Mouse (Mus musculus): ENCODE results near the gene Srgap1. TPM values are rescaled to one million over a fixed set of nuclear protein-coding genes. Genes with fewer than 3 reads are reported as not detected.

Srgap1 gene
- total and polyA plus RNA-seq, 2 experiments from 2014 or later: 28.5 to 31.1 TPM

DNA sequence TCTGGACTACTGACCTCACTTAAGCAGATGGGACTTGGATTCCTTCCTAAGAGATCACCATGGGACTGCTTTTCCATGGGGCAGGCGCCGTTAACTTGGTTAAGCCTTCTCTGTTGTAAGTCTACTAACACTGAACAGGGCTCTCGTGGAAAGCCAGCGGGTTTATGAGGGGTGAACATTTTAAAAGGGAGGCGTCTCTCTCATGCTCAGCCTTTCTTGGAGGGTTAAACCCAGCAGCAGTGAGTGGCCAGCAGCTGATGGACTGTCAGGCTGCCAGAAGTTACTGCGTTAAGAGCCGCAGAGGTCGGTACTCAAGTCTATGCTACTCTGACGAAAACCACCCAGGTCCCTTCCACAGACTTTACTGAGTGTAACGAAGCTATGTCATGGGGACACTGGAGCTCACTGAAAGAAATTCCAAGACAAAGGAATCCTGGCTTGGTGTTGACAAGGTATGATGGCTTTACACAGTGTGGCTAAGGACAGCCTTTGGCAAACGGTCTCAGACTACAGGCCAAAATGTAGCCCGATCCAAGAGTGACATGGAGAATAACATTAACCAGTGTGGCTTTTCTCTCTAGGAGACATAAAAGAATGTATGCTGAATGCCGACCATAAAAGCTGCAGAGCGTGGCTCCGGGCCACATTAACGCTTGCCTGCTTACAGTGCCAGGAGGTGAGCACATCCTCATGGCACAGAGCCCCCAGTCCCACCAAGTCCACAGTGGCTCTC is 209.8 kb downstream of the Srgap1 start:
- H3K27me3 ChIP-seq (ENCODE audit: insufficient read depth, low read length): no peaks in the 10 kb centered on the region
- DNase-seq (ENCODE audit: low spot score) (peak; percentile 85), ATAC-seq (ENCODE audit: low FRiP score) (peak; percentile 69)
- H3K36me3 ChIP-seq (ENCODE audit: insufficient read depth, low read length): peaks cover 11% of the 10 kb centered on the region; the same call in 1 of the 2 replicates
- H3K27ac ChIP-seq (ENCODE audit: low read depth, low read length): peak overlapping the region; percentile 48
- peak overlapping the region; percentile 12; the same call in 1 of the 2 replicates for H3K4me2 ChIP-seq (ENCODE audit: low read depth, low read length, poor library complexity, severe bottlenecking)
- no peak overlapping the region for H3K9ac ChIP-seq (replicated peaks; ENCODE audit: low read length, poor library complexity, severe bottlenecking)
- no peaks in the 10 kb centered on the region for H3K9me3 ChIP-seq (ENCODE audit: low read length)
- no peak for TF ChIP-seq CTCF (IDR thresholded peaks at IDR 0.05)
- no peak overlapping the region for H3K4me3 ChIP-seq (ENCODE audit: low read depth, low read length)
- 61% methylated on average over 16 of the region's 16 CpGs for WGBS
- no peaks in the 10 kb centered on the region for H3K4me1 ChIP-seq (ENCODE audit: insufficient read depth, low read length)

DNA sequence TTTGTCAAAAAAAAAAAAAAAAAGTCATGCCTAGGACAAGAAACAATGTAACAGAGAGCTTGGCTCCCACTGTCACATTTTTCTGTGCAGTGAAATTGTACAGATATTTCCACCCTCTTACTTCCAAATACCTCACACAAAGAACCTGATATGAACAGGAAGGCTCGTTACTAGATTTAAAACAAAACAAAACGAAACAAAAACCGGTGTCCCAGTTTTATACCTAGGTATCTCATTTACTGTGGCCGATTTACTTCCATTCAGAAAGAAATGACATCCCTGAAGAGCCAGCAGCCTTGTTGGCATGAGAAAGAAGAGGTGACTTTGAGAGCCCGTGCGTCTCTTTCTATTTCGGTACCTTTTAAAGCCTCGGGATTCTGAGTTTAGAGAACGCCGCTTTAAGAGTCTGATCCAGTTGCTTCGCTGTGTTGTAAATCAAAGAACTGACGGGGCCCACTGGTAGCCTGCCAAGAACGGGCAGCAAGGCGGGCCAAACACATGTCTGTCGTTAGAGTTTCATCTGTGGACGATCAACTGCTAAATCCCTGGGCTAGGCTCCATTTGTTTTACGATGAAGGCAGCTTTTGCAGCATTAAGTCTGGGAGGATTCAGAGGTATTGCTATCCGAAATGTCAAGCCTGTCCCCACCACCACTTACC is 210.5 kb downstream of the Srgap1 start:
- Histone ChIP-seq H3K4me3 (ENCODE audit: low read depth, low read length) (0 out of 2 replicates have a peak overlapping the region, but pooled peaks have one; percentile 3), H3K9ac (replicated peaks; ENCODE audit: low read length, poor library complexity, severe bottlenecking) (no peak overlapping the region), H3K36me3 (ENCODE audit: insufficient read depth, low read length) (peaks cover 11% of the 10 kb centered on the region; the same call in 1 of the 2 replicates), H3K4me1 (ENCODE audit: insufficient read depth, low read length) (no peaks in the 10 kb centered on the region), H3K4me2 (ENCODE audit: low read depth, low read length, poor library complexity, severe bottlenecking) (peak overlapping the region; percentile 12; the same call in 1 of the 2 replicates), H3K27ac (ENCODE audit: low read depth, low read length) (peak overlapping the region; percentile 48), H3K9me3 (ENCODE audit: low read length) (no peaks in the 10 kb centered on the region), H3K27me3 (ENCODE audit: insufficient read depth, low read length) (no peaks in the 10 kb centered on the region)
- ATAC-seq (ENCODE audit: low FRiP score): no peak
- 55% methylated on average over 18 of the region's 18 CpGs for WGBS
- no peak for TF ChIP-seq CTCF (IDR thresholded peaks at IDR 0.05)
- DNase-seq (ENCODE audit: low spot score): peak; percentile 81

DNA sequence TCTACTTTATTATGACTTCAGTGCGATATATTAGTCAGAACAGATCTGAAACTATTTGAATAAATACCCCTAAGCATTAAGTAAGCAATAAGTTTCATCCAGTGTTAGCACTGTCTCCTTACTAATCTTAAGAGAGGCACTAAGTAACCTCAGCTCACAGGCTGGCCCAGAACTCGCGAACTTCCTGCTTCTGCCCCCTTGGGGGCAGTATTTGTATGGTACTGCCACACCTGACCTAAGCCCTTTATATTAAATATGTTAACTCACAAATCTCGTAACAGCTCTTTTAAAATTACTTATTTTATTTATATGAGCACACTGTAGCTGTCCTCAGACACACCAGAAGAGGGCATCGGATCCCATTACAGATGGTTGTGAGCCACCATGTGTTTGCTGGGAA is 213.7 kb downstream of the Srgap1 start:
- Histone ChIP-seq H3K36me3 (ENCODE audit: insufficient read depth, low read length) (0 out of 2 replicates have a peak, but pooled peaks cover 3% of the 10 kb centered on the region), H3K9me3 (ENCODE audit: low read length) (no peaks in the 10 kb centered on the region)

DNA sequence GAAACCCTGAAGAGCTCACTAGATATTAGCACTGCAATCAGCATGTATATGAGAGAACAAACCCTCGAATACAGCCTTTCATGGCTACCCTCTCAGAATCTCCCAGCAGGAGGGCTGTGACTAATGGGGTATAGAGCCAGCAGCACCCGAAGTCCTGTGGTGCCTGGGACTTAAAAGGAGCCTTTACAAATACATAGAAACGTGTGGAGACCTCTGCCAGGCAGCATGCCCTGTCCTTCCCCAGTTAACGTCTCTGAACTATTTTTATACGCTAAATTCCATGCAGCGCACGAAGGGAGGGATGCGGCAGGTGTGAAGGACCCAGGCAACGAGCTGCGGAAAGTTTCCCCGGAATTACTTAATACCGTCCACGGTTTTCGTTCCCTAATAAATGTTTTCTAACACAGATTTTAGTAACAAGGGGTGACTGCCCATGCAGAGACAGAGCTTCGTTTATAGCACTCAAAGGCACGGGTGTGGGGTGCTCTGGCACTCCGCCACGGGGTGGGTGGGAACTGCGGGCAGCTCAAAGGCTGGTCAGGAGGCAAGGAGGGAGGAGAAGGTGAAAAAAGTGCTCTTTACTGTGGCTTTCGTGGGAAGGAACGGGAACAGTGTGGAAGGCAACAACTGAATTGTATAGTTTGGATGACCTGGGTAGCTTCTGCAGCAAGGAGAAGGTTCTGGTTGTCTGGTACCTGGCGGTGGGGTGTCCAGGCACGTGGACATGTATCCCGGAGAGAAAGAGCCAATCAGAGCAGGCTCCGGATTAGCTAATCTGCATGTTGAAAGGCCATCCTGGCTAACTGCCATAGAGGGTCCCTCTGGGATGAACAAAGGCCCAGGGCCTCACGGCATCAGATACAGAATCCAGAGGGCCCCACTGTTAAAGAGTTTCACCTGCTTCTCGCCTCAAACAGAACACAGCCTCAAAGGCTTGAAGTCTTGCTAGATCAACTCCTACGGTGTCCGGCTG is 216.5 kb downstream of the Srgap1 start:
- 36% methylated on average over 29 of the region's 29 CpGs for WGBS
- H3K27me3 ChIP-seq (ENCODE audit: insufficient read depth, low read length): no peaks in the 10 kb centered on the region
- H3K9me3 ChIP-seq (ENCODE audit: low read length): no peaks in the 10 kb centered on the region
- peak; percentile 34 for DNase-seq (ENCODE audit: low spot score)
- H3K36me3 ChIP-seq (ENCODE audit: insufficient read depth, low read length): no peaks in the 10 kb centered on the region
- H3K9ac ChIP-seq (replicated peaks; ENCODE audit: low read length, poor library complexity, severe bottlenecking): no peak overlapping the region
- ATAC-seq (ENCODE audit: low FRiP score): no peak
- H3K4me2 ChIP-seq (ENCODE audit: low read depth, low read length, poor library complexity, severe bottlenecking): no peak overlapping the region
- no peak for TF ChIP-seq CTCF (IDR thresholded peaks at IDR 0.05)
- H3K4me1 ChIP-seq (ENCODE audit: insufficient read depth, low read length): no peaks in the 10 kb centered on the region; the same call in 1 of the 2 replicates
- H3K4me3 ChIP-seq (ENCODE audit: low read depth, low read length): no peak overlapping the region
- H3K27ac ChIP-seq (ENCODE audit: low read depth, low read length): no peak overlapping the region

More for the DNA sequence above, 213.7 kb downstream of the Srgap1 start:
- no peak overlapping the region for H3K4me2 ChIP-seq (ENCODE audit: low read depth, low read length, poor library complexity, severe bottlenecking)
- WGBS: 87% methylated on average over 5 of the region's 5 CpGs
- DNase-seq (ENCODE audit: low spot score) (no peak), ATAC-seq (ENCODE audit: low FRiP score) (no peak)
- no peak overlapping the region for H3K9ac ChIP-seq (replicated peaks; ENCODE audit: low read length, poor library complexity, severe bottlenecking)
- H3K27me3 ChIP-seq (ENCODE audit: insufficient read depth, low read length): no peaks in the 10 kb centered on the region
- H3K4me3 ChIP-seq (ENCODE audit: low read depth, low read length): no peak overlapping the region
- H3K4me1 ChIP-seq (ENCODE audit: insufficient read depth, low read length): no peaks in the 10 kb centered on the region; the same call in 1 of the 2 replicates
- TF ChIP-seq CTCF (IDR thresholded peaks at IDR 0.05): 0 out of 2 replicates have a peak, but pooled peaks have one; percentile 6
- no peak overlapping the region for H3K27ac ChIP-seq (ENCODE audit: low read depth, low read length)

DNA sequence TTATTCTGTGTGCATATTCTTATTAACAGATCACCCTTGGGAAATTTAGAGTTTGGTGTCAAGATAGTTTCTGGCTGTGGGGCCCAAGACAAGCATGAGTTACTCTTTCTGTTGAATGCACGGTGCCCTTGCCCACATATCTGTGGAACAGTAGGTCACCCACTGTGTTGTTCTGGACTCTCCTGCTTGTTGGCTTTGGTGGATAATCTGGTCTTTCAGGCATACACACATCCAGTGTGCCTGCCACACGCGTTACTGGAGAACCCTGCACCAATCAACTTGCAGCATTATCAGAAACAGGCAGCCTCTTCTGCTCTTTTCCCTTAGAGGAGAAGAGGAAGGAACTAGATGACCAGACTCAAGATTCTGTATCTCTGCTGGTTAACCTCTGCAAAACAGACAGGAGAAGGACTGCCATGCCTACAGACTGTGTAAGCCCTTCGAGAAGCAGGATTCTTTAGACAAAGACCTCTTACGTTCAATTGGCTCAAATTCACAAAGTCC is 217.3 kb downstream of the Srgap1 start:
- Histone ChIP-seq H3K4me3 (ENCODE audit: low read depth, low read length) (no peak overlapping the region), H3K9ac (replicated peaks; ENCODE audit: low read length, poor library complexity, severe bottlenecking) (no peak overlapping the region), H3K27ac (ENCODE audit: low read depth, low read length) (no peak overlapping the region), H3K4me1 (ENCODE audit: insufficient read depth, low read length) (no peaks in the 10 kb centered on the region; the same call in 1 of the 2 replicates), H3K27me3 (ENCODE audit: insufficient read depth, low read length) (no peaks in the 10 kb centered on the region), H3K36me3 (ENCODE audit: insufficient read depth, low read length) (0 out of 2 replicates have a peak, but pooled peaks cover 3% of the 10 kb centered on the region), H3K4me2 (ENCODE audit: low read depth, low read length, poor library complexity, severe bottlenecking) (no peak overlapping the region), H3K9me3 (ENCODE audit: low read length) (no peaks in the 10 kb centered on the region)
- DNase-seq (ENCODE audit: low spot score): no peak
- 44% methylated on average over 5 of the region's 5 CpGs for WGBS
- no peak for ATAC-seq (ENCODE audit: low FRiP score)
- TF ChIP-seq CTCF (IDR thresholded peaks at IDR 0.05): no peak
